Mouse (Mus musculus) limb, embryonic 12.5 days (tissue): ENCODE measurements around the gene Ankmy2. TPM values are rescaled to one million over a fixed set of nuclear protein-coding genes. Genes with fewer than 3 reads are reported as not detected.

ENCODE experiments used
- polyA plus RNA-seq: library from polyadenylated mRNA; unstranded; fragments of >200 nt; fragmentation: Nextera tagmentation; extraction: Ambion mirVana; gene quantifications from 2 replicates; pipeline ENCODE4 v1.2.1, GENCODE M21; 2016

Ankmy2 gene
- polyA plus RNA-seq, 1 experiment from 2014 or later, result 29.2 TPM

Other genes with a start within 250 kb of the Ankmy2 start
- not detected in 2 replicates for gene Agr3, start 231.5 kb upstream of the Ankmy2 start, polyA plus RNA-seq
- gene Agr2, start 164.2 kb upstream of the Ankmy2 start, polyA plus RNA-seq, result not detected in 2 replicates
- 59.8 and 67.8 TPM in 2 replicates for gene Tspan13, start 114.6 kb upstream of the Ankmy2 start, polyA plus RNA-seq
- 267 and 285 TPM in 2 replicates for gene Bzw2, start 966 bp downstream of the Ankmy2 start, polyA plus RNA-seq
- not detected in 2 replicates for gene Lrrc72, start 96.3 kb downstream of the Ankmy2 start, polyA plus RNA-seq
- gene Sostdc1, start 157.0 kb downstream of the Ankmy2 start, polyA plus RNA-seq, result 44.2 and 47.6 TPM in 2 replicates
- 7.2 and 7.6 TPM in 2 replicates for gene Ispd, start 224.3 kb downstream of the Ankmy2 start, polyA plus RNA-seq
- gene D630036H23Rik, start 225.1 kb downstream of the Ankmy2 start, polyA plus RNA-seq, result 2.0 and 2.7 TPM in 2 replicates